Mouse (Mus musculus): ENCODE measurements around the gene H2-Q1.

The H2-Q1 gene

GRCm38 (mm10) chr17:35354071-35354470 is 33.9 kb downstream of the H2-Q1 start:
- WGBS, result 78% methylated on average over 2 of the region's 2 CpGs

- WGBS, result 41% methylated on average over 1 of the region's 1 CpGs
Measured at GRCm38 (mm10) chr17:35357086-35357485, 36.9 kb downstream of the H2-Q1 start.

DNA sequence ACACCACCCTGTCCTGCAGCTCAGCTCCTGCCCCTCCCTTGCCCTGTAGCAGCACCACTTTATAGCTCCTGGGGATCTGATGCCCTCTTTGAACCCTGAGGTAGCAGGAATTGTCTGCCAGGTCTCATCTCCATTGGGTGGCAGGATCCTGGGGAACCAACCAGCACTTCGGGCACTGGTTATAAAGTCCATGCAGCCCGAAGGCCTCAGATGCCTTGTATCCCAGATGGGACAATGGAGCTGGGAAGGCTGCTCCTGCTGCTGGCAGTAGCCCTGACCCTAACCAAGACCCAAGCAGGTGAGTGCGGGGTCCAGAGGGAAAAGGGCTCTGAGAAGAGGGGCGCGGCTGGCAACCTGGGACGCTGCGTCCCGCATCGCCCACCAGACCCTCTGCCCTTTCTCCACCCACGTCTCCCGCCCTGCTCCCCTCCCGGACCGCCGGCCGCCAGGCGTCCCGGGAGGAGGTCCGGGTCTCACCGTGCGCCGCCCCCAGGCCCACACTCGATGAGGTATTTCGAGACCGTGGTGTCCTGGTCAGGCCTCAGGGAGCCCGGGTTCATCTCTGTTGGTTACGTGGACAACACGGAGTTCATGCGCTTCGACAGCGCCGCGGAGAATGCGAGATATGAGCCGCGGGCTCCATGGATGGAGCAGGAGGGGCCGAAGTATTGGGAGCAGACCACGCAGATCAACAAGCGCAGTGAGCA is 38.7 kb downstream of the H2-Q1 start:
- WGBS, result 7% methylated on average over 38 of the region's 38 CpGs

DNA sequence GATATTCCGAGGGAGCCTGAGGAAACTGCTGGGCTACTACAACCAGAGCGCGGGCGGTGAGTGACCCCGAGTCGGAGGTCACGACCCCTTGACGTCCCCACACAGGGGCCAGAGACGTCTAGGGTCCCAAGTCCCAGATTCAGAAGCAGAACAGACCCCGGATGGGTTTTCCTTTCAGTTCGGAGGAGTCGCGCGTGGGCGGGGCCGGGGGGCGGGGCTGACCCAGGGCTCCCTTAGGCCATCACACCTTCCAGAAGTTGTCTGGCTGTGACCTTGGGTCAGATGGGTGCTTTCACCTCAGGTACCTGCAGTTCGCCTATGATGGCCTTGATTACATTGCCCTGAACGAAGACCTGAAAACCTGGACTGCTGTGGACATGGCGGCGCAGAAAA is 39.3 kb downstream of the H2-Q1 start:
- WGBS, result 23% methylated on average over 21 of the region's 21 CpGs
